Mouse (Mus musculus) neutrophil, adult 5-6 weeks (primary cell): ENCODE measurements around the gene Sgce. TPM values are rescaled to one million over a fixed set of nuclear protein-coding genes. Genes with fewer than 3 reads are reported as not detected.
"Not testable (repeated sequence)": the region's sequence is repeated elsewhere in the genome, so short reads cannot be mapped to it uniquely, and the experiment has no call there.

Source experiments
- ATAC-seq: fragments of 151-379, 151-347 bp; 2 replicates; pipeline ENCODE4 v1.8.0; 2017; ENCODE audit warnings: mild to moderate bottlenecking, moderate TSS enrichment; ENCODE audit not compliant: insufficient number of reproducible peaks, poor library complexity, low FRiP score, severe bottlenecking; ENCODE audit errors: extremely low read depth
- total RNA-seq: library from RNA; stranded (forward); fragments of 200-1000 nt; gene quantifications from 2 replicates; pipeline ENCODE4 v1.2.3, GENCODE M21; 2017

The Sgce gene
- 1.1 and 1.2 TPM in 2 replicates for total RNA-seq

DNA sequence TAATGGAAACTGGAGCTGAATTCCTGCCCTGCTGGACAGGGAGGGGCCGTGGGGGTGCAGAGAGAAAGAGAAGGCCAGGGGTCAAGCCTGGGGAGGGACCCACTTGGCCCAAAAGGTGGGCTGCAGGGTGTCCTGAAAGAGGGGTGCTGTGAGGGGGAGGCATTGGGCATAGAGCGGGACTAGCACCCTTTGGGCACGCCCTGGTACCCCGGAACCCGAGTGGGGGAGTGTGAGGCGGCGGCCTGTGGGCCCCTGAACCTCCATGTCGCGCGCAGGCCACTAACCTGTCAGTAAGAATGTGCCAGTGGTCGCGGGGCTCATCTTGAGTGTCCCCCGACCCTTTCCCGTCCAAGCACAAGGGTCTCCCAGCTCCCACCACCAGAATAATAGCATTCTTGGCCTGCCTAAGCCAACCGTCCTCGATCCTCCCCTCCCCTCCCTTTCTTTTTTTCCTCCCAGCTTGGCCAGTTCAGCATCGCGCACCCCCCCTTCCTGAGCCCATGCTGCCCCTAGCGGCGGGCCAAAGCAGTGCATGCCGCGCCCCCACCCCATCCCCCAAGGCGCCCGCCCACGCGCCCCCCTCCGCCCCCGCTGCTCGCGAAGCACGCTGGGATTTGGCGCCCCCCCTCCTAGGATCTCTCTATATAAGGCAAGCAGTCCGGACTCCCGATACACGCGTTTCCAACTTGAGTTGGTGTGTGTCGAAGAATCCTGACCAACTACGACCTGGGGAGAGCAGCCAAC is at the start of gene Sgce, which contains the start of gene Peg10:
Sgce (minus strand) TSS at position 512 of the 744 bp plus-strand sequence.
Peg10 (plus strand) TSS at position 611 of the 744 bp plus-strand sequence.
- ATAC-seq = 0 out of 2 replicates have a peak, but pooled peaks have one; percentile 14

DNA sequence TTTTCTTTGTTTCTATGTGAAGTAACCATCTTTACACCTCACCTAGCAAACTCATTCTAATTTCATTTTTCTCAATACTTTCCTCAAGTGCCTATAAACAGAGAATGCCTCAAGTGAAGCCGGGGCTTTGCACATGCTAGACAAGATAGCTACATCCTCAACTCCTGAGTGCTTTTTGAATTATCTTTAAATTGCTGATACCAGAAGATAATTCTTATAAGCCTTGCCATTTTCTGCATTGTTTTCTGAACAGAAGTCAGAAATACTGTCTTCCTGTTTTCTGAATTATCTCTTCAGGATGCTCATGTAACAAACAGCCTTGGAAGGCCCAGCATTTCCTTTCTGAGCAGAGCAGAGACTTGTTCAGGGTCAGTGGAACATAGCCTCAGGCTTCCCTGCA is 49.3 kb upstream of the Sgce start:
- no peak for ATAC-seq

DNA sequence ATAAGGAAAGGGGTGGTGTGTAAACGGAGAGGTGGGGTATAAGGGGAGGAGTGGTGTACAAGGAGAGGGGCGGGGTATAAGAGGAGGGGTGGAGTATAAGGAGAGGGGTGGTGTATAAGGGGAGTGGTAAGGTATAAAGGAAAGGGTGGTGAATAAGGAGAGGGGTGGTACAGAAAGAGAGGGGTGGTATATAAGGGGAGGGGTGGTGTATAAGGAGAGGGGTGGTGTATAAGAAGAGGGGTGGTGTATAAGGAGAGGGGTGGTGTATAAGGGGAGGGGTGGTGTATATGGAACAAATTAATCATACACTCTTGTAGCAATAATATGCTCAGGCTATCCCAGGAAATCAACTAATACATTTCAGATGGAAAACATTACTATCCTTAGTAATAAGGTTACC is 15.2 kb upstream of the Sgce start:
- peak; percentile 68 for ATAC-seq

DNA sequence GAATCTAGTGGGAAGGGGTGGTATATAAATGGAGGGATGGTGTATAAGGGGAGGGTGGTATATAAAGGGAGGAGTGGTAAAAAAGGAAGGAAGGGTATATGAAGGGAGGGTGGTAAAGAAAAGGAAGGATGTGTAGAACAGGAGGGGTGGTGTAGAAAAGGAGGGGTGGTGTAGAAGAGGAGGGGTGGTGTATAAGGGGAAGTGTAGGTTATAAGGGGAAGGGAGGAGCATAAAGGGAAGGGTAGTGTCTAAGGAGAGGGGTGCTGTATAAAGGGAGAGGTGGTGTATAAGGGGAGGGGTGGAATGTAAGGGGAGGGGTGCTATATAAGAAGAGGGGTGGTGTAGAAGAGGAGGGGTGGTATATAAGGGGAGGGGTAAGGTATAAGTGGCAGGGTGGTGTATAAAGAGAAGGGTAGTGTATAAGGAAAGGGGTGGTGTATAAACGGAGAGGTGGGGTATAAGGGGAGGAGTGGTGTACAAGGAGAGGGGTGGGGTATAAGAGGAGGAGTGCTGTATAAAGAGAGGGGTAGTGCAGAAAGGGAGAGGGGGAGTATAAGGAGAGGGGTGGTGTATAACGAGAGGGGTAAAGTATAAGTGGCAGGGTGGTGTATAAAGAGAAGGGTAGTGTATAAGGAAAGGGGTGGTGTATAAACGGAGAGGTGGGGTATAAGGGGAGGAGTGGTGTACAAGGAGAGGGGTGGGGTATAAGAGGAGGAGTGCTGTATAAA is 14.6 kb upstream of the Sgce start:
- ATAC-seq = not testable (repeated sequence)

DNA sequence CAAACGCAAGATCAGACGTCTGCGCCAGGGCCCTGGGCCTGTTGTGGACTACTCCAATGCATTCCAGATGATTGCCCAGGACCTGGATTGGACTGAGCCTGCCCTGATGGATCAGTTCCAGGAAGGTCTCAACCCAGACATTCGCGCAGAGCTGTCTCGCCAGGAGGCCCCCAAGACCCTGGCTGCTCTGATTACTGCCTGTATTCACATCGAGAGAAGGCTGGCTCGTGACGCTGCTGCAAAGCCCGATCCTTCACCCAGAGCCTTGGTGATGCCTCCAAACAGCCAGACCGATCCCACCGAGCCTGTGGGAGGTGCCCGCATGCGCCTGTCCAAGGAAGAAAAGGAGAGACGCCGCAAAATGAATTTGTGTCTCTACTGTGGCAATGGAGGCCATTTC is 7.9 kb upstream of the Sgce start:
- no peak for ATAC-seq

DNA sequence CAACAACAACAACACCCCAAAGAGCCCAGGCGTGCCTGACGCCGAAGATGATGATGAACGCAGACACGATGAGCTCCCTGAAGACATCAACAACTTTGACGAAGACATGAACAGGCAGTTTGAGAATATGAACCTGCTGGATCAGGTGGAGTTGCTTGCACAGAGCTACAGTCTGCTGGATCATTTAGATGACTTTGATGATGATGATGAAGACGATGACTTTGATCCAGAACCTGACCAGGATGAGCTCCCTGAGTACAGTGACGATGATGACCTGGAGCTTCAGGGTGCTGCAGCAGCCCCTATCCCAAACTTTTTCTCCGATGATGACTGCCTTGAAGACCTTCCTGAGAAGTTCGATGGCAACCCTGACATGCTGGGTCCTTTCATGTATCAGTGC is 7.3 kb upstream of the Sgce start:
- no peak for ATAC-seq

DNA sequence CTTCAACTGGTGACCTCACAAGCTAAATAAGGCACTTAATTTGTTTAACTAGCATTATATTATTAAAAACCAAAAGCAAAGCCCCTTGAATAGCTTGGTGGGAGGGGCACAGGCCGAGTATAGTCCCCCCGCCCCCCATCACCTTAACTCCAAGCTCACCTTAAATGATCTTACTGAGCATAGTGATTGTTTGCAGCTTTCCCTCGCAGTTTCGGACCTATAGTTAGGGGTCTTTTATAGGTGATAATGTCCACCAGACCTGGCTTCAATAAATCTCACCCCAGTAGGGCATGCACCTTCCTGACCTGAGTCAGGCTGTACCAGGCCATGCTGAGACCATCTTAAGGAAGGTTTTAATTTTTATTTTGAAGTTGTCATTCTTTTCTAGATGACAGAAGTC is 4.3 kb upstream of the Sgce start:
- ATAC-seq = no peak

DNA sequence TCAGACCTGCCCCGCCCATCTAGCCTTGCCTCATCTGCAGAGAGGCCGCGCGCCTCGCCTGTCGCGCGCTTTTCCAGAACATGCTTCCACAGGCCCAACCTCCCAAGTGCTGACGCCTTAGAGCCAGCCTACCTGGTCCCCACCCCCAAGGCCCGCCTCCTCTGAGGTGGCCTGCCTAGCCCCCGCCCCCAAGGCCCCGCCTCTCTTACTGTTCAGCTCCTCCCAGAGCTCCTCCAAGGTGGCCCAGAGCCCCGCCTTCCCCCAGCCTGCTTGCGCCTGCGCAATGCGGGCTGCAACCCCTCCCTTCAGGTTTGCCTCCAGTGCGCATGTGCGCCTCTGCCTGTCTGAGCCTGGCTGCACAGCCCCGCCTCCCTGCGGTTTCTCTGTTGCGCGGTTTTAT is 2.1 kb upstream of the Sgce start:
- peak; percentile 90 for ATAC-seq

DNA sequence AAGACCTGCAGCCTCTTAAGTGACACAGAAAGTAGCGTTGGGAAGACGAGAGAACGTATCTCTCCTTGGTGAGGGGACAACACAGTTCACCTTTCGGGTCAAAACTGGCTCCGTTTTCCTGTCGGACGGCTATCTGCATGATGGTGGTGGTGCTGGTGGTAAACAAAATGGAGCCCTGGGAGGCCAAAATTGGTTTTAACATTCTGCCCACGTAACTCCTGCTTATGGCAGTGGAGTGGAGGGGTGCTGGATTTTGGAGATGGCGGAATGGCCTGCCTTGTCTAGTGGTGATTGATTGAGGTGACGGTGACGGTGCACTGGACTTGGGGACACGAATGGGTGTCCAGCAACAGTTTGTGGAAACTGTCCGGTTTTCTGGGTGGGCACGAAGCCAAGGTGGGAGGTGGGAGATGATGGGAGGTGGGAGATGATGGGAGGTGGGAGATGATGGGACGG is 1.5 kb upstream of the Sgce start:
- ATAC-seq = no peak

DNA sequence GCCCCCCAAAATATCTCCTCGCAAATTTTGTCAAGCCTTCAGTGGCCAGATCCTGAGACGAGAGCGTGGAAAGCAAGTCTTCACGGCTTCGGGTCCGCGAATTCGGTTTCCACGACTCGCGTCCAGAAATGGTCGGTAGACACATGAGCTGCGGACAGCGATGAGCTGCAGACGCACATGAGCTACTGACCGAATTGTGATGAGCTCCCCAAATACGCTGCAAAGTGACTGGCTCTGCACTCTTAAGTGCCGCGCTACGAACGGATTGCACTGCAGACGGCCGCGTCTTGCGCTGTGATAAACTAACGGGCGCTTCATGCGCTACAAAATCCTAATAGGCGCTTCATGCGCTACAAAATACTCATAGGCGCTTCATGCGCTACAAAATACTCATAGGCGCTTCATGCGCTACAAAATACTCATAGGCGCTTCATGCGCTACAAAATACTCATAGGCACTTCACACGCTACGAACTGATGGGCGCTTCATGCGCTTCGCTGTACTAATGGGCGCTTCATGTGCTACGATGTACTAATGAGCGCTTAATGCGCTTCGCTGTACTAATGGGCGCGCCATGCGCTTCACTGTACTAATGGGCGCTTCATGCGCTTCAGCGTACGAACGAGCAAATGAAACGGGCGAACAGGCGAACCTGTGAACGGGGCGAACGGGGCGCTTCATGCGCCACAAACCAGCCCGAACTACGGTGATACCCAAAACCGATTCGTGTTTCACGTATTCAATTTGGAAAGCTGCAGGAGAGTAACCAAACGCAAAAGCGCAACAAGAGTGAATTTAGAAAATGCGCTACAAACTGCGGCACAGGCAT is 884 bp upstream of the Sgce start:
- peak; percentile 58; the same call in 1 of the 2 replicates for ATAC-seq

DNA sequence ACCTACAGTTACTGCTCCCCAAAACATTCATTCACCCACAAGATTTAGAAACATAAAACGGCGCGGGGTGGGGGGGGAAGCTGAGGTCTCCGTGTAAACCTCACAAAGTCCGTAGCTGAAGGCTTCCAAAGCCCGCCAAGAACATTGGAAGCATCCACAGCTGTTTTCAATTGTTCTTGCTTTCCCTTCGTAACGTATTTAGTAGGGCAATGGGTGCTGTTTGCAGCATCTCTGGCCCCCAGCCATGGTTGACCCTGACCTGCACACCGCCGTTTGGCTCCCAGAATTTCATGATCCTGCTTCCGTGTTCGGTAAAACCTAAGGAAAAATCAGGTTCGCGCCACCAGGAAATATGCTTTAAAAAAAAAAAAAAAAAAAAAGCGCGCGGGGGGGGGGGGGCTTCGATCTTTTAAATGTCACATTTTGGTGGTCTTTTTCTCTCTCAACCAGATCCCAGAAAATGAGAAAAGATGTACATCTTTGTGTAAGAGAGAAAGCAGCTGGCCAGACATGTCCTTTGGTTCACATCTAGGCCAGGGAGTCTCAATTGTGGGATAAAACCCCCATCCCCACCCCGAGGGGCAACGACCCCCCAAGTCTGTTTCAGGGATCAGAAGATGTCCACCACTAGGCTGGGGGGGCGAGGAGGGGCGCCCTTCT is 841 bp downstream of the Sgce start:
- no peak for ATAC-seq

DNA sequence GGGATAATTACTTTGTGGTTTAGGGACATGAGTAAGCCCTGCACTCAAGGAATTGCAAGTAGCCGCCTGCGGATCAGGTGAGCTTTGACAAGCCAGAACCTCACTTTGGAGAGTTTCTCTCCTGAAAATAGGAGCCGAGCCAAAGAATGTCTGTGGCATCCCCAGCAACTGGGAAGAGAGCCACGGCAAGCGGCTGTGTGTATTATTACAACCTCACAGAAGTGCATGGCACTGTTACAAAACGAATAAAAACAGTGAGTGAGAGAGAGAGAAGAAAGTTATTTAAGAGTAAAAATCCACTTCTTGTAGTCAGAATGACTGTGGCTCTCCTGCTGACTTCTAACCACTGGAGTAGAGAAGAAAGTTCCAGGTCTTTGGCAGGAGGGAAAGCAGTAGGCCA is 6.5 kb downstream of the Sgce start:
- no peak for ATAC-seq

DNA sequence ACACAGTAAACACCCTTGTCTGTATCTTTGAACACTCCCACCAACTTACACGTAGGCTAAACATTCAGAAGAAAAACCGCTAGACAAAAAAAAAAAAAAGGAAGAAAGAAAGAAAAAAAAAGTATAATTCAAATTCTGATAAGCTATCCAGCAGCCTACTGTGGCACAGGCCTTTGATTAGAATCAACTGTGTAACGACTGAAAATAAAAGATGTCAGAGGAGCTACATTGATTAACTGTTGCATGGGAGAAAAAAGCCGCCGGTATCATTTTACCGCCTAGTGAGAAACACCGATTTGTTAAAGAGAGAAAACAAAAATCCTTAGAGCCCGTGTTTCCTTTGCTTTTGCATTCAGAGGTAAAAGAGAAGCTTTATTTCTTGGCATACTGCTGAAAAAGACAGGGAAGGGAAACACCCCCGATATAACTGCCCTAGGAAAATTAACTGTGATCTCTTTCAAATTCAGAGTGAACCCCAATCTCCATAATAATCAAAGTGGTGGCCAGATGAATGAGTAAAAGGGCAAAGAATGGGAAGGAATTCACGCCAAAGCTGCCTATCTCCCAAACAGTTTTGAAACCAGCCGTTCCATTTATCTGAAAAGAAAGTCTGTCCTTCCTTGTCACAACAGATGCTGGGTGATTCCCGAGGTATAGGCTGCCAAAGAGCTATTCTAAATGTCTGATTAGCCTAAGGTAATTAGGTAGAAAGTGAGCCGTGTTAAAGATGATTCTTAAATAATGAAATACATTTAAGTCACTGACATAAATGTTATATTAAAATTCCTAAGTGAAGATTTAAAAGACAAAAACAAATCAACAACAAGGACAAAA is 7.3 kb downstream of the Sgce start:
- ATAC-seq = no peak

DNA sequence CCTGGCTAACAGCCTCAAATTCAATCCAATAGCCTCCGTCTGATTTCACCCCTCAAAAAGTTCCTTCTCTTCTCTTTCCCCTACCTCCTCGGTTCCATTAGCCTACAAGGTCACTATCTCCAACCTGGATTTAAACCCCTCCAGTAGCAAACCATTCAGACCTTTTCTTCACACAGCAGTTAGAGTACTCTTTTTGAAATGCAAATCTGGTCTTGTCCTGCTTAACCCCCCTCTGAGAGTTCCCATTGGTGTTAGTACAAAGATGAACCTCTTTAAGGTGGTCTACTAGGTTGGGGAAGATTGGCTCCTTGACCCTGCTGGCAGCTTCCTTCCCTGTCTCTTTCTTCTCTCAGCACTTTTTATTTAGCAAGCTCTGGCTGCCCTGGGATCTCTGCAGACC is 8.3 kb downstream of the Sgce start:
- ATAC-seq = no peak

DNA sequence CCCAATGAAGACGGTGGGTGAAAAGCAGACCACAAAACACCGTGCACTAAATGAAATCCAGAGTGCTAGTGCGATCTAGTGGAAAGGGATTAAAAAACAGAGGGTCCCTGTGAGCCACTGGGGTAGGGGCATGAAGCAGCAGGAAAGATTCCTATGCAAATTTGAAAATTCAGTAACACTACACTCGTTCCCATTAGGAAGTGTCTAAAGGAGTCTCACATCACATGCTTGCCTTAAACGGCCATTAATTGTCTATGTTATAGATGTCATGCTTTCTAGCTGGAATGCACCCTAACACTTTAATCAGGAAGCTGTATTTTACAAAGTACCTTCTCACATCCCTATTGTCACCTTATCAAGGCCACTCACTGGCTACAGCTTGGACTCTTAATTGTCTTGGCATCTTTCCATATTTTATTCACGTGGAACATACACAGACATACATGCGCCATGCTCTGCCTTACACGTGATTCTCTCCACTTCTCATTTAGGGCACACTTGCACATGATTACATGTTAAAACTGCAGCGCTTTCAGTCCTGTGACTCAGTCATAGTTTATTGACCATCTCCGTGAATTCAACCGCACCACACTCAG is 8.9 kb downstream of the Sgce start:
- ATAC-seq = no peak

DNA sequence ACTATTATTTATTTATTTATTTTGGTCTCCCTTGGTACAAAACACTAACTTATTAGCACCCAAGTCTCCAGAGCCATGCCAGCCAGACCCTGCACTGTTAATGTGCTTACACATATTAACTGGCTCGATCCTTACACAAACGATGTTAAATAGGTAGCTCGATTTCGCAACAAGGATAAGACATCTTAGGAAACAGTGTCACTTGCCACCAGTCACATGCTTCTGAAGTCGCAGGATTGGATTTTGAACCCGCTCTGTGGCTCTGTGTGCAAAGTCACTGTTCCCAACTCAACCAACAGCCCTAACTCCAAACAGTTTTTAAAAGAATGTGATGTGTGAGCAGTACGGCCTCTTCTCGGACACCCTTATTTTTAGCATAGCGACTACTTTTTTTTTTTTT is 10.6 kb downstream of the Sgce start:
- ATAC-seq = no peak

DNA sequence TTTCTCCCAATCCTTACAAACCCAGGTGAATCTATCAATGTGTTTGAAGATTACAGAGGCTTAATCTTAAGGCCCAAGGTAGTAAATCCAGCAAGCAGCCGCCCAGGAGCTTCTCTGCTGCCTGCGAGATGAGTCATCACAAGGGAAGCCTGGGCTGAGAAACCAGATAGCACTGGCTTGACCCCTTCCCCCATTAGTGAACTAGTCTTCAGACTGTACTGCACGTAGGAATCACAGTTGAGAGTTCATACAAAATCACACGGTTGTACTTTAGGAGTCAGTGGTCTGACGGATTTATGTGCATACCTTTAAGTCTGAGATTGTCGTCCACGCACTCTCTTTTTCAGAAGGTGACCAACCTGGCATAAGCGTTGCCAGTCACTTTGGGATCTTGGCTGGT is 13.8 kb downstream of the Sgce start:
- ATAC-seq = no peak

DNA sequence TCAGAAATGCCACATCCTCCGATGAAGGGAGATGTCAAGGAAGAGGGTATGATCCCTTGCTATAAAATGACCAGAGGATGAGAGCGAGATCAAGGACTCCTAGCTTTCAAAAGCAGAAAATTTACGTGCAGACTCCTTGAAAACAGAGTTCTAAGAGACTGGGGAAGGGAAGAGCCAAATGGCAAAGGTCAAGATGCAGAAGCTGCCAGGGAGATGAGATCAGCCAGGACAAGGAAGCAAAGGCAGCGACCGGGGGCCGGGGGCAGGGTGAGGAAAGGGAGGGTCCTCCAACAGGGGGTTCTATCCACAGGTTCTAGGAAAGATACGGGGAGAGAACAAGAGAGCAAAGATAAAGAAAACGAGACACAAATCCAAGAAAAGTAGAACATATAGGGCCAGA is 15.3 kb downstream of the Sgce start:
- no peak for ATAC-seq
